Mouse (Mus musculus): ENCODE measurements around the gene Atg9a. TPM values are rescaled to one million over a fixed set of nuclear protein-coding genes. Genes with fewer than 3 reads are reported as not detected.

The Atg9a gene
- polyA plus RNA-seq, 1 experiment from 2014 or later, result 18.8 TPM

GRCm38 (mm10) chr1:75142301-75143261 is 49.4 kb downstream of the Atg9a start, which contains the start of the genes Cnppd1 and Retreg2:
Gene Cnppd1, minus strand, starts transcription at chr1:75142711.
Gene Retreg2, plus strand, starts transcription at chr1:75142778.
- peak within 1 kb of the TSS; percentile 97 for H3K4me2 ChIP-seq
- DNase-seq (ENCODE audit: low spot score, missing footprints), result peak; percentile 100
- no peaks in the 10 kb centered on the region for H3K27me3 ChIP-seq (ENCODE audit: control insufficient read depth, insufficient read depth, low read length)
- peak within 1 kb of the TSS; percentile 95 for H3K9ac ChIP-seq (ENCODE audit: low read length)
- peak within 1 kb of the TSS; percentile 94 for H3K27ac ChIP-seq (ENCODE audit: low read depth, low read length)
- H3K4me3 ChIP-seq (ENCODE audit: low read depth, low read length), result peak within 1 kb of the TSS; percentile 86
- WGBS, result under 1% methylated on average over 90 of the region's 91 CpGs
- ATAC-seq (ENCODE audit: low FRiP score), result peak; percentile 89
- peaks cover 17% of the 10 kb centered on the region for H3K36me3 ChIP-seq (ENCODE audit: control insufficient read depth, insufficient read depth, low read length)
- H3K9me3 ChIP-seq (ENCODE audit: control insufficient read depth, low read length), result no peaks in the 10 kb centered on the region
- H3K4me1 ChIP-seq (ENCODE audit: control insufficient read depth, insufficient read depth, low read length), result peaks cover 16% of the 10 kb centered on the region

GRCm38 (mm10) chr1:75141486-75142190 is 50.4 kb downstream of the Atg9a start:
- Histone ChIP-seq H3K4me1 (ENCODE audit: control insufficient read depth, insufficient read depth, low read length) (peaks cover 16% of the 10 kb centered on the region), H3K4me3 (ENCODE audit: low read depth, low read length) (peak overlapping the region; percentile 86), H3K4me2 (peak overlapping the region; percentile 97), H3K27ac (ENCODE audit: low read depth, low read length) (peak overlapping the region; percentile 54), H3K27me3 (ENCODE audit: control insufficient read depth, insufficient read depth, low read length) (no peaks in the 10 kb centered on the region), H3K9me3 (ENCODE audit: control insufficient read depth, low read length) (no peaks in the 10 kb centered on the region), H3K9ac (ENCODE audit: low read length) (peak overlapping the region; percentile 95), H3K36me3 (ENCODE audit: control insufficient read depth, insufficient read depth, low read length) (peaks cover 15% of the 10 kb centered on the region)
- WGBS, result under 1% methylated on average over 53 of the region's 53 CpGs
- ATAC-seq (ENCODE audit: low FRiP score) (peak; percentile 15; the same call in 1 of the 2 replicates), DNase-seq (ENCODE audit: low spot score, missing footprints) (peak; percentile 93)

- ATAC-seq (ENCODE audit: low FRiP score), result no peak
- H3K9ac ChIP-seq (ENCODE audit: low read length), result peak overlapping the region; percentile 95
- peaks cover 13% of the 10 kb centered on the region for H3K36me3 ChIP-seq (ENCODE audit: control insufficient read depth, insufficient read depth, low read length)
- H3K4me2 ChIP-seq, result peak overlapping the region; percentile 97
- no peak overlapping the region for H3K27ac ChIP-seq (ENCODE audit: low read depth, low read length)
- no peaks in the 10 kb centered on the region for H3K9me3 ChIP-seq (ENCODE audit: control insufficient read depth, low read length)
- no peak for DNase-seq (ENCODE audit: low spot score, missing footprints)
- no peaks in the 10 kb centered on the region for H3K27me3 ChIP-seq (ENCODE audit: control insufficient read depth, insufficient read depth, low read length)
- H3K4me1 ChIP-seq (ENCODE audit: control insufficient read depth, insufficient read depth, low read length), result peaks cover 16% of the 10 kb centered on the region
- peak overlapping the region; percentile 86 for H3K4me3 ChIP-seq (ENCODE audit: low read depth, low read length)
- 67% methylated on average over 4 of the region's 4 CpGs for WGBS
Measured at GRCm38 (mm10) chr1:75140601-75141190, 51.3 kb downstream of the Atg9a start.

- peaks cover 4% of the 10 kb centered on the region for H3K36me3 ChIP-seq (ENCODE audit: control insufficient read depth, insufficient read depth, low read length)
Measured at GRCm38 (mm10) chr1:75138448-75138847, 53.5 kb downstream of the Atg9a start.

GRCm38 (mm10) chr1:75136730-75137129 is 55.3 kb downstream of the Atg9a start:
- no peak overlapping the region for H3K4me2 ChIP-seq
- whole genome bisulfite sequencing, result 86% methylated on average over 3 of the region's 3 CpGs
- no peak overlapping the region for H3K4me3 ChIP-seq (ENCODE audit: low read depth, low read length)
- no peaks in the 10 kb centered on the region for H3K27me3 ChIP-seq (ENCODE audit: control insufficient read depth, insufficient read depth, low read length)
- no peak for ATAC-seq (ENCODE audit: low FRiP score)
- peaks cover 7% of the 10 kb centered on the region for H3K4me1 ChIP-seq (ENCODE audit: control insufficient read depth, insufficient read depth, low read length)
- no peak overlapping the region for H3K9ac ChIP-seq (ENCODE audit: low read length)
- no peaks in the 10 kb centered on the region for H3K9me3 ChIP-seq (ENCODE audit: control insufficient read depth, low read length)
- no peak overlapping the region for H3K27ac ChIP-seq (ENCODE audit: low read depth, low read length)
- peaks cover 4% of the 10 kb centered on the region for H3K36me3 ChIP-seq (ENCODE audit: control insufficient read depth, insufficient read depth, low read length)
- DNase-seq (ENCODE audit: low spot score, missing footprints), result no peak

More at GRCm38 (mm10) chr1:75138448-75138847, 53.5 kb downstream of the Atg9a start:
- Histone ChIP-seq H3K27me3 (ENCODE audit: control insufficient read depth, insufficient read depth, low read length) (no peaks in the 10 kb centered on the region), H3K4me1 (ENCODE audit: control insufficient read depth, insufficient read depth, low read length) (peaks cover 10% of the 10 kb centered on the region), H3K9ac (ENCODE audit: low read length) (no peak overlapping the region), H3K4me2 (no peak overlapping the region), H3K4me3 (ENCODE audit: low read depth, low read length) (no peak overlapping the region), H3K9me3 (ENCODE audit: control insufficient read depth, low read length) (no peaks in the 10 kb centered on the region), H3K27ac (ENCODE audit: low read depth, low read length) (no peak overlapping the region)
- DNase-seq (ENCODE audit: low spot score, missing footprints) (no peak), ATAC-seq (ENCODE audit: low FRiP score) (no peak)
- WGBS, result 91% methylated on average over 2 of the region's 2 CpGs

GRCm38 (mm10) chr1:75136293-75136692 is 55.7 kb downstream of the Atg9a start:
- Histone ChIP-seq H3K36me3 (ENCODE audit: control insufficient read depth, insufficient read depth, low read length) (peaks cover 4% of the 10 kb centered on the region), H3K9me3 (ENCODE audit: control insufficient read depth, low read length) (no peaks in the 10 kb centered on the region), H3K4me2 (no peak overlapping the region), H3K4me3 (ENCODE audit: low read depth, low read length) (no peak overlapping the region), H3K4me1 (ENCODE audit: control insufficient read depth, insufficient read depth, low read length) (peaks cover 7% of the 10 kb centered on the region), H3K27me3 (ENCODE audit: control insufficient read depth, insufficient read depth, low read length) (no peaks in the 10 kb centered on the region), H3K27ac (ENCODE audit: low read depth, low read length) (no peak overlapping the region), H3K9ac (ENCODE audit: low read length) (no peak overlapping the region)
- DNase-seq (ENCODE audit: low spot score, missing footprints), result no peak
- WGBS, result 81% methylated on average over 6 of the region's 6 CpGs
- no peak for ATAC-seq (ENCODE audit: low FRiP score)

- no peaks in the 10 kb centered on the region for H3K4me1 ChIP-seq (ENCODE audit: control insufficient read depth, insufficient read depth, low read length)
- DNase-seq (ENCODE audit: low spot score, missing footprints), result no peak
- H3K36me3 ChIP-seq (ENCODE audit: control insufficient read depth, insufficient read depth, low read length), result peaks cover 4% of the 10 kb centered on the region
- no peak within 1 kb of the TSS for H3K4me3 ChIP-seq (ENCODE audit: low read depth, low read length)
- H3K27ac ChIP-seq (ENCODE audit: low read depth, low read length), result no peak within 1 kb of the TSS
- no peaks in the 10 kb centered on the region for H3K9me3 ChIP-seq (ENCODE audit: control insufficient read depth, low read length)
- H3K9ac ChIP-seq (ENCODE audit: low read length), result no peak within 1 kb of the TSS
- ATAC-seq (ENCODE audit: low FRiP score), result no peak
- no peaks in the 10 kb centered on the region for H3K27me3 ChIP-seq (ENCODE audit: control insufficient read depth, insufficient read depth, low read length)
- no peak within 1 kb of the TSS for H3K4me2 ChIP-seq
- 71% methylated on average over 12 of the region's 12 CpGs for WGBS
Measured at GRCm38 (mm10) chr1:75133421-75134207, 58.4 kb downstream of the Atg9a start, which contains the start of gene Slc23a3. Gene Slc23a3, minus strand, starts transcription at chr1:75133890.
